Mouse (Mus musculus): ENCODE measurements around the gene AC109138.7. TPM values are rescaled to one million over a fixed set of nuclear protein-coding genes. Genes with fewer than 3 reads are reported as not detected.

AC109138.7 gene
- polyA plus RNA-seq, 1 experiment from 2014 or later: not detected

DNA sequence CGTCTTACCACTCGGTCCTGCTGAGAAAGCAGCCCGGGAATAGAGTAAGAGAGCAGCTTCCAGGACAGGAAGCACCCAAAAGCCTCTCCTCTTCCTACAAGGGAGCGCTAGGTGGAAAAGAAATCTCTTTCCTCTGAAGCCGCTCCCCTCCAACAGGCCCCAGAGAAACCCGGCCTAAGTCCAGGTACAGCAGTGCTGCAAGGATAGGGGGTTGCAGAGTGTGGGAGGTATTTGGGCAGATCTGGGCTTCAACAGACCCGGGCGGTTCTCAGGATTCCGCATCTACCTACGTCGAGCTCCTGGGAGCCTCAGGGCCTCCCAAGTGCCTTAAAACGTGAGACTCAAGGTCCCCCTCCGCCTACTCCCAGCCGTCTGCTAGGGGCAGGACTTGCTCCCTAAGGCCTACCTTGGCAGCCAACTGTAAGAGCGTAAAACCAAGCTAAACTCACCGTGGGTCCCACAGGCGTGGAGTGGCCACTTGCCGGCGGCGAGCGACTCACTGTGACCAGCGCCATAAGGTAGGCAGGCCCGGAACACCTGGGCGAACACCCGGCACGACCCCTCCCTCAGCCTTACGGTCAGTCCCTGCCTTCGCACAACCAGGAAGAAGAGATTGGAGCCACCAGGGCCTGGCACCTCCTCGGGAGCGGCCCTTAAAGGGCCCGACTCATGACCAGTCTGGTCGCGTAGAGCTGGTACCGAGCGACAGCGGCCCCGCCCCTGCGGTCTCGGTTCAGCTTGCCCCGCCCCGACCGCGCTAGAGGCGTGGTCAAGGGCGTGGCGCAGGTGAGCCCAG lies 54.6 kb downstream of the AC109138.7 start, which contains the start of gene Ssh3:
TSS of gene Ssh3 (minus strand) at position 615 of the 796 bp plus-strand sequence.
- no peaks in the 10 kb centered on the region for H3K9me3 ChIP-seq
- H3K4me2 ChIP-seq: peak within 1 kb of the TSS; percentile 47
- peak within 1 kb of the TSS; percentile 29 for H3K4me3 ChIP-seq
- no peaks in the 10 kb centered on the region for H3K36me3 ChIP-seq (replicated peaks)
- ATAC-seq (replicated peaks): peak; percentile 68
- no peak within 1 kb of the TSS for H3K27ac ChIP-seq
- H3K4me1 ChIP-seq: peaks cover 7% of the 10 kb centered on the region
- 8% methylated on average over 46 of the region's 46 CpGs for WGBS
- peaks cover 13% of the 10 kb centered on the region for H3K27me3 ChIP-seq (replicated peaks)
- 0 out of 2 replicates have a peak within 1 kb of the TSS, but pooled peaks have one; percentile 12 for H3K9ac ChIP-seq

GRCm38 (mm10) chr19:4270187-4270586 lies 56.0 kb downstream of the AC109138.7 start:
- H3K9me3 ChIP-seq: no peaks in the 10 kb centered on the region
- WGBS: 69% methylated on average over 6 of the region's 6 CpGs
- H3K9ac ChIP-seq: no peak overlapping the region
- no peak overlapping the region for H3K4me2 ChIP-seq
- no peak overlapping the region for H3K4me3 ChIP-seq
- no peaks in the 10 kb centered on the region for H3K36me3 ChIP-seq (replicated peaks)
- H3K27ac ChIP-seq: no peak overlapping the region
- H3K27me3 ChIP-seq (replicated peaks): peaks cover 13% of the 10 kb centered on the region
- no peak for ATAC-seq (replicated peaks)
- peaks cover 7% of the 10 kb centered on the region for H3K4me1 ChIP-seq

- no peak overlapping the region for H3K9ac ChIP-seq
- H3K9me3 ChIP-seq: no peaks in the 10 kb centered on the region
- peaks cover 7% of the 10 kb centered on the region for H3K4me1 ChIP-seq
- H3K4me3 ChIP-seq: no peak overlapping the region
- no peak overlapping the region for H3K27ac ChIP-seq
- peaks cover 3% of the 10 kb centered on the region; the same call in 1 of the 2 replicates for H3K36me3 ChIP-seq (replicated peaks)
- peaks cover 13% of the 10 kb centered on the region for H3K27me3 ChIP-seq (replicated peaks)
- no peak for ATAC-seq (replicated peaks)
- no peak overlapping the region for H3K4me2 ChIP-seq
- 92% methylated on average over 11 of the region's 11 CpGs for whole genome bisulfite sequencing
Measured at GRCm38 (mm10) chr19:4270972-4271371, 56.8 kb downstream of the AC109138.7 start.

DNA sequence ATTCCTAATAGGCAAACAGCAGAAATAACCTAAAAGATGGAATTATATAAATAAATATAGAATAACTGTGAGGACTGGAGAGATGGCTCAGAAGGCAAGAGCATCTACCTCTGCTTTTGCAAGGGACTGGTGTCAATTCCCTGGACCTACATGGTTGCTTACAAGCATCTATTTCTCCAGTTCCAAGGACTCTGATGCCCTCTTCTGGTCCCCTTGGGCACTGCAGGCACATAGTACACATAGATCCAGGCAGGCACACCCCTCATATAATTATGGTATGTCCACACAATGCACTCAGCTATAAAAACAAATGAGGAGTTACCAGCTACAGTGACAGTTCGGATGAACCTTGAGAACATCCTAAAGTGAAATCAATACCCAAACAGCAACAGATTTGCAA lies 65.3 kb downstream of the AC109138.7 start:
- H3K36me3 ChIP-seq (replicated peaks): peaks cover 13% of the 10 kb centered on the region; the same call in 1 of the 2 replicates
- H3K4me2 ChIP-seq: no peak overlapping the region
- no peak for ATAC-seq (replicated peaks)
- no peak overlapping the region for H3K4me3 ChIP-seq
- H3K27me3 ChIP-seq (replicated peaks): no peaks in the 10 kb centered on the region
- H3K9ac ChIP-seq: no peak overlapping the region
- WGBS: 95% methylated on average over 1 of the region's 1 CpGs
- no peak overlapping the region for H3K27ac ChIP-seq
- H3K9me3 ChIP-seq: no peaks in the 10 kb centered on the region
- peaks cover 22% of the 10 kb centered on the region for H3K4me1 ChIP-seq

DNA sequence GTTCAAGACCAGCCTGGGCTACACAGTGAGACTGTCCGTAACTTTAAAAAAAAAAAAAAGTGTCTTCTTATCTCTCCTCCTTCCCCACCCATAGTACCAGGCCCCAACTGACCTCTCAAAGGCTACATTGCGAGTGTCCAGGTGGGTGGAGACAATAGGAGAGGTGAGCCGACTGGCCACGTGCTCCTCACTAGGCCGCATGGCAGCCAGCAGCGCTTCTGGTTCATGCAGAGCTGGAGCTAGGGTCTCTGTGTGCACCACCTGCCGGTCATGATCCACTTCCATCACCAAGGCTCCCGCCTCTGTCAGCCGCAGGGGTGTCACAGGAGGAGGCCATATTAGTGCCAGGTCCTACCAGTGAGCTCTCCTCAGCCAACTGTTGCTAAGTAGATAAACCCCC lies 66.3 kb downstream of the AC109138.7 start:
- Histone ChIP-seq H3K4me1 (peaks cover 22% of the 10 kb centered on the region), H3K4me2 (no peak overlapping the region), H3K9me3 (no peaks in the 10 kb centered on the region), H3K9ac (no peak overlapping the region), H3K27ac (no peak overlapping the region), H3K27me3 (replicated peaks) (no peaks in the 10 kb centered on the region), H3K4me3 (no peak overlapping the region), H3K36me3 (replicated peaks) (peaks cover 13% of the 10 kb centered on the region; the same call in 1 of the 2 replicates)
- no peak for ATAC-seq (replicated peaks)
- 97% methylated on average over 9 of the region's 9 CpGs for WGBS

Small RNAs within 50 kb of the gene (microRNA-seq; reads per million reads assigned to microRNA genes)
- gene Gm26115 (not detected), gene Mir6985 (0.92 reads per million)

Other genes with a start within 250 kb of the AC109138.7 start
- 0.43 and 0.67 TPM in 2 replicates for gene Aldh3b2, start 242.0 kb upstream of the AC109138.7 start, polyA plus RNA-seq (2015; fragmentation: Nextera tagmentation; extraction: Ambion mirVana)
- gene Acy3, start 227.8 kb upstream of the AC109138.7 start, polyA plus RNA-seq (2015; fragmentation: Nextera tagmentation; extraction: Ambion mirVana): 1.7 and 2.2 TPM in 2 replicates
- not detected in 2 replicates for gene Tbx10, start 221.6 kb upstream of the AC109138.7 start, polyA plus RNA-seq (2015; fragmentation: Nextera tagmentation; extraction: Ambion mirVana)
- 30.6 and 33.4 TPM in 2 replicates for gene Nudt8, start 213.8 kb upstream of the AC109138.7 start, polyA plus RNA-seq (2015; fragmentation: Nextera tagmentation; extraction: Ambion mirVana)
- gene Gm49405, start 213.7 kb upstream of the AC109138.7 start, polyA plus RNA-seq (2015; fragmentation: Nextera tagmentation; extraction: Ambion mirVana): 6.5 and 8.3 TPM in 2 replicates
- gene Doc2g, start 211.0 kb upstream of the AC109138.7 start, polyA plus RNA-seq (2015; fragmentation: Nextera tagmentation; extraction: Ambion mirVana): 8.4 and 12.1 TPM in 2 replicates
- gene Ndufv1, start 201.6 kb upstream of the AC109138.7 start, polyA plus RNA-seq (2015; fragmentation: Nextera tagmentation; extraction: Ambion mirVana): 229 and 239 TPM in 2 replicates
- gene Gstp1, start 176.4 kb upstream of the AC109138.7 start, polyA plus RNA-seq (2015; fragmentation: Nextera tagmentation; extraction: Ambion mirVana): 513 and 520 TPM in 2 replicates
- gene Gstp2, start 168.3 kb upstream of the AC109138.7 start, polyA plus RNA-seq (2015; fragmentation: Nextera tagmentation; extraction: Ambion mirVana): 2.7 and 5.6 TPM in 2 replicates
- gene Gstp3, start 154.8 kb upstream of the AC109138.7 start, polyA plus RNA-seq (2015; fragmentation: Nextera tagmentation; extraction: Ambion mirVana): not detected in 2 replicates
- gene Cabp2, start 132.8 kb upstream of the AC109138.7 start, polyA plus RNA-seq (2015; fragmentation: Nextera tagmentation; extraction: Ambion mirVana): 0.22 TPM in 1 of 2 replicates, not detected in the other
- 92.3 and 92.9 TPM in 2 replicates for gene Cdk2ap2, start 117.2 kb upstream of the AC109138.7 start, polyA plus RNA-seq (2015; fragmentation: Nextera tagmentation; extraction: Ambion mirVana)
- 97.7 and 102 TPM in 2 replicates for gene Pitpnm1, start 114.4 kb upstream of the AC109138.7 start, polyA plus RNA-seq (2015; fragmentation: Nextera tagmentation; extraction: Ambion mirVana)
- gene Aip, start 88.5 kb upstream of the AC109138.7 start, polyA plus RNA-seq (2015; fragmentation: Nextera tagmentation; extraction: Ambion mirVana): 99.5 and 101 TPM in 2 replicates
- gene Gpr152, start 74.6 kb upstream of the AC109138.7 start, polyA plus RNA-seq (2015; fragmentation: Nextera tagmentation; extraction: Ambion mirVana): 0.04 TPM in 1 of 2 replicates, not detected in the other
- 0.22 and 0.28 TPM in 2 replicates for gene Cabp4, start 70.3 kb upstream of the AC109138.7 start, polyA plus RNA-seq (2015; fragmentation: Nextera tagmentation; extraction: Ambion mirVana)
- gene Coro1b, start 65.7 kb upstream of the AC109138.7 start, polyA plus RNA-seq (2015; fragmentation: Nextera tagmentation; extraction: Ambion mirVana): 127 and 139 TPM in 2 replicates
- gene Ptprcap, start 60.8 kb upstream of the AC109138.7 start, polyA plus RNA-seq (2015; fragmentation: Nextera tagmentation; extraction: Ambion mirVana): 0.26 and 0.96 TPM in 2 replicates
- gene Rps6kb2, start 51.0 kb upstream of the AC109138.7 start, polyA plus RNA-seq (2015; fragmentation: Nextera tagmentation; extraction: Ambion mirVana): 60.1 and 60.7 TPM in 2 replicates
- gene Carns1, start 38.9 kb upstream of the AC109138.7 start, polyA plus RNA-seq (2015; fragmentation: Nextera tagmentation; extraction: Ambion mirVana): 5.9 and 6.9 TPM in 2 replicates
- 0.38 and 0.93 TPM in 2 replicates for gene Tbc1d10c, start 23.1 kb upstream of the AC109138.7 start, polyA plus RNA-seq (2015; fragmentation: Nextera tagmentation; extraction: Ambion mirVana)
- 537 and 571 TPM in 2 replicates for gene Ppp1ca, start 22.3 kb upstream of the AC109138.7 start, polyA plus RNA-seq (2015; fragmentation: Nextera tagmentation; extraction: Ambion mirVana)
- gene Rad9a, start 12.7 kb upstream of the AC109138.7 start, polyA plus RNA-seq (2015; fragmentation: Nextera tagmentation; extraction: Ambion mirVana): 23.7 and 24.9 TPM in 2 replicates
- gene Clcf1, start 119 bp upstream of the AC109138.7 start, polyA plus RNA-seq (2015; fragmentation: Nextera tagmentation; extraction: Ambion mirVana): 0.79 and 0.88 TPM in 2 replicates
- gene Pold4, start 17.5 kb downstream of the AC109138.7 start, polyA plus RNA-seq (2015; fragmentation: Nextera tagmentation; extraction: Ambion mirVana): 20.4 and 20.6 TPM in 2 replicates
- gene Ssh3, start 54.8 kb downstream of the AC109138.7 start, polyA plus RNA-seq (2015; fragmentation: Nextera tagmentation; extraction: Ambion mirVana): 12.2 and 16.2 TPM in 2 replicates
- 53.9 and 57.1 TPM in 2 replicates for gene Ankrd13d, start 68.8 kb downstream of the AC109138.7 start, polyA plus RNA-seq (2015; fragmentation: Nextera tagmentation; extraction: Ambion mirVana)
- gene Grk2, start 91.9 kb downstream of the AC109138.7 start, polyA plus RNA-seq (2015; fragmentation: Nextera tagmentation; extraction: Ambion mirVana): 28.2 and 29.6 TPM in 2 replicates
- gene Kdm2a, start 183.9 kb downstream of the AC109138.7 start, polyA plus RNA-seq (2015; fragmentation: Nextera tagmentation; extraction: Ambion mirVana): 37.0 and 38.8 TPM in 2 replicates
- 5.1 and 5.5 TPM in 2 replicates for gene Rhod, start 225.1 kb downstream of the AC109138.7 start, polyA plus RNA-seq (2015; fragmentation: Nextera tagmentation; extraction: Ambion mirVana)

All from midbrain, embryonic 15.5 days (tissue).